Mouse (Mus musculus): ENCODE measurements around the gene Ajuba.

DNA sequence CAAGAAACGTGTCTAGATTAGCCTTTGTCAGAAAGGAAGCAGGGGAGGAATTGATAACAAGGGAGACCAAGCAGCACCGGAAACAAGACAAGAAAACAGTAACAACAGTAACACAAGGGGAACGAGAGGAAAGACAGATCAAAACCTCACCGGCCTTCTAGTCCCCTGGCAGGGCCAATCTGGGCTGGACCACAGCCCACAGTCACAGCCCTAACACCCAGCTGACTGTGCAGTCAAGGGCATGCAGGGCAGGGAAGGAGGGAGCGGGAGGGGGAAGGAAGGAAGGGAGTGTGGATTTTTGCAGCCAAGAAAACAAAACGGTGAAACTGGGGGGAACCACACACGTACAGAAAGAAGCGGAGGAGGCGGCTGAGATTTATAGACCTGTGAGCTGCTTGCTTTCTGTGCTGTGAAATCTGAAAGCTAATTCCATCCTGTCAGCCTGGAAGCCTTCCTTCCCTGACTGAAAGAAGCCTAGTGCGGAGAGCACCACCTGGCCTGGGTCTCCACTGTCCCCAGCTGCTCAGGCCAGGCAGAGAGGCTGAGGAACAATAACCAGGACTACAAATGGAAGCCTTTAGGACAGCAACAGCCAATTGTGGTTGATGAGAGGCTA lies 15.1 kb upstream of the Ajuba start:
- no peak for TF ChIP-seq CTCF (IDR thresholded peaks at IDR 0.05; ENCODE audit: control insufficient read depth, insufficient read depth, low read length)
- no peak for TF ChIP-seq POLR2A (IDR thresholded peaks at IDR 0.05; ENCODE audit: borderline replicate concordance, control insufficient read depth, low read depth, low read length)

Data from bone marrow, adult 2 months (tissue).